Mouse (Mus musculus) kidney, embryonic 15.5 days (tissue): ENCODE data around the gene Ascc1. TPM values are rescaled to one million over a fixed set of nuclear protein-coding genes. Genes with fewer than 3 reads are reported as not detected.
"Not testable (repeated sequence)": the region's sequence is repeated elsewhere in the genome, so short reads cannot be mapped to it uniquely, and the experiment has no call there.

ENCODE experiments used
- ATAC-seq: fragments of 200-750 bp; cut with Nextera tagmentation; replicated peaks from 2 replicates; pipeline ENCODE4 v1.8.0; 2017; ENCODE audit warnings: moderate TSS enrichment; ENCODE audit not compliant: low FRiP score
- H3K27ac ChIP-seq: fragments of 300-500 bp; sonication (generic); 2 replicates; pipeline ENCODE4 v1.5.1; 2015; ENCODE audit warnings: mild to moderate bottlenecking, inconsistent platforms
- H3K27me3 ChIP-seq: fragments of 300-500 bp; sonication (generic); 2 replicates; pipeline ENCODE4 v1.6.1; 2015; ENCODE audit warnings: inconsistent platforms
- H3K36me3 ChIP-seq: fragments of 300-500 bp; sonication (generic); 2 replicates; pipeline ENCODE4 v1.6.1; 2015; ENCODE audit warnings: inconsistent platforms
- H3K4me1 ChIP-seq: fragments of 300-500 bp; sonication (generic); 2 replicates; pipeline ENCODE4 v1.6.1; 2015; ENCODE audit warnings: inconsistent platforms
- H3K4me2 ChIP-seq: fragments of 300-500 bp; sonication (generic); 2 replicates; pipeline ENCODE4 v1.6.1; 2015; ENCODE audit warnings: moderate library complexity, mild to moderate bottlenecking, inconsistent platforms
- H3K4me3 ChIP-seq: fragments of 300-500 bp; sonication (generic); replicated peaks from 2 replicates; pipeline ENCODE4 v1.5.1; 2015; ENCODE audit warnings: mild to moderate bottlenecking, inconsistent platforms
- H3K9ac ChIP-seq: fragments of 300-500 bp; sonication (generic); 2 replicates; pipeline ENCODE4 v1.6.1; 2015; ENCODE audit warnings: mild to moderate bottlenecking, inconsistent platforms
- H3K9me3 ChIP-seq: fragments of 300-500 bp; sonication (generic); replicated peaks from 2 replicates; pipeline ENCODE4 v1.6.1; 2016; ENCODE audit warnings: inconsistent platforms
- WGBS: fragments of 180-500 bp; shearing (Covaris S2); methylation state at CpG from one replicate; pipeline ENCODE4 v1.1.7; 2015; ENCODE audit warnings: mixed read lengths; 5-methylcytosine and 5-hydroxymethylcytosine counted together
- polyA plus RNA-seq: library from polyadenylated mRNA; unstranded; fragments of >200 nt; fragmentation: Nextera tagmentation; extraction: Ambion mirVana; gene quantifications from 2 replicates; pipeline ENCODE4 v1.2.1, GENCODE M21; 2015

The Ascc1 gene
- polyA plus RNA-seq, 1 experiment from 2014 or later: 50.6 TPM

GRCm38 (mm10) chr10:59999057-59999456, 3.5 kb upstream of the Ascc1 start:
- 93% methylated on average over 3 of the region's 3 CpGs for WGBS
- ATAC-seq: no peak

GRCm38 (mm10) chr10:60001663-60002062, 942 bp upstream of the Ascc1 start:
- Histone ChIP-seq H3K4me1 (peaks cover 19% of the 10 kb centered on the region), H3K4me2 (peak overlapping the region; percentile 77), H3K4me3 (peak overlapping the region; percentile 75), H3K27ac (peak overlapping the region; percentile 32; the same call in 1 of the 2 replicates), H3K36me3 (peaks cover 27% of the 10 kb centered on the region)
- not testable (repeated sequence) for ATAC-seq, H3K9ac ChIP-seq, H3K9me3 ChIP-seq, H3K27me3 ChIP-seq
- 75% methylated on average over 8 of the region's 8 CpGs for WGBS

More at GRCm38 (mm10) chr10:59999057-59999456, 3.5 kb upstream of the Ascc1 start:
- H3K27me3 ChIP-seq: no peaks in the 10 kb centered on the region
- no peaks in the 10 kb centered on the region for H3K9me3 ChIP-seq
- no peak overlapping the region for H3K9ac ChIP-seq
- H3K4me2 ChIP-seq: no peak overlapping the region
- H3K36me3 ChIP-seq: peaks cover 44% of the 10 kb centered on the region
- no peak overlapping the region for H3K4me3 ChIP-seq
- peaks cover 19% of the 10 kb centered on the region for H3K4me1 ChIP-seq
- H3K27ac ChIP-seq: no peak overlapping the region

GRCm38 (mm10) chr10:60002203-60002602, 402 bp upstream of the Ascc1 start:
- 4% methylated on average over 12 of the region's 12 CpGs for WGBS
- Histone ChIP-seq H3K36me3 (peaks cover 24% of the 10 kb centered on the region), H3K27me3 (no peaks in the 10 kb centered on the region), H3K4me1 (peaks cover 19% of the 10 kb centered on the region), H3K9me3 (no peaks in the 10 kb centered on the region), H3K27ac (peak overlapping the region; percentile 100), H3K4me2 (peak overlapping the region; percentile 77), H3K9ac (peak overlapping the region; percentile 80), H3K4me3 (peak overlapping the region; percentile 75)
- no peak for ATAC-seq

GRCm38 (mm10) chr10:60003213-60003752, 678 bp downstream of the Ascc1 start:
- H3K36me3 ChIP-seq: peaks cover 34% of the 10 kb centered on the region
- peak overlapping the region; percentile 100 for H3K27ac ChIP-seq
- no peaks in the 10 kb centered on the region for H3K27me3 ChIP-seq
- 0 out of 2 replicates have a peak, but pooled peaks have one; percentile 1 for ATAC-seq
- H3K4me3 ChIP-seq: peak overlapping the region; percentile 75
- H3K9ac ChIP-seq: peak overlapping the region; percentile 80
- H3K9me3 ChIP-seq: no peaks in the 10 kb centered on the region
- H3K4me1 ChIP-seq: peaks cover 19% of the 10 kb centered on the region
- peak overlapping the region; percentile 77 for H3K4me2 ChIP-seq
- WGBS: under 1% methylated on average over 21 of the region's 21 CpGs

- H3K9me3 ChIP-seq: no peaks in the 10 kb centered on the region
- peak overlapping the region; percentile 80 for H3K9ac ChIP-seq
- 76% methylated on average over 9 of the region's 9 CpGs for WGBS
These were observed 1.2 kb downstream of the Ascc1 start for GRCm38 (mm10) chr10:60003847-60004246.

GRCm38 (mm10) chr10:60005264-60005663, 2.7 kb downstream of the Ascc1 start:
- no peak for ATAC-seq
- no peak overlapping the region for H3K27ac ChIP-seq

More at GRCm38 (mm10) chr10:60003847-60004246, 1.2 kb downstream of the Ascc1 start:
- H3K27ac ChIP-seq: peak overlapping the region; percentile 100
- H3K27me3 ChIP-seq: no peaks in the 10 kb centered on the region
- H3K36me3 ChIP-seq: peaks cover 39% of the 10 kb centered on the region
- H3K4me3 ChIP-seq: peak overlapping the region; percentile 75
- peaks cover 19% of the 10 kb centered on the region for H3K4me1 ChIP-seq
- no peak for ATAC-seq
- H3K4me2 ChIP-seq: peak overlapping the region; percentile 77

GRCm38 (mm10) chr10:60009115-60009514, 6.5 kb downstream of the Ascc1 start:
- 57% methylated on average over 3 of the region's 3 CpGs for WGBS
- no peaks in the 10 kb centered on the region for H3K27me3 ChIP-seq
- peaks cover 41% of the 10 kb centered on the region for H3K36me3 ChIP-seq
- no peak overlapping the region for H3K27ac ChIP-seq
- no peaks in the 10 kb centered on the region for H3K4me1 ChIP-seq
- H3K9me3 ChIP-seq: no peaks in the 10 kb centered on the region
- no peak overlapping the region for H3K9ac ChIP-seq
- H3K4me2 ChIP-seq: no peak overlapping the region
- no peak overlapping the region for H3K4me3 ChIP-seq
- ATAC-seq: no peak

More at GRCm38 (mm10) chr10:60005264-60005663, 2.7 kb downstream of the Ascc1 start:
- H3K4me3 ChIP-seq: no peak overlapping the region
- no peak overlapping the region for H3K4me2 ChIP-seq
- H3K9ac ChIP-seq: no peak overlapping the region
- H3K36me3 ChIP-seq: peaks cover 39% of the 10 kb centered on the region
- no peaks in the 10 kb centered on the region for H3K27me3 ChIP-seq
- WGBS: 65% methylated on average over 2 of the region's 2 CpGs
- H3K9me3 ChIP-seq: no peaks in the 10 kb centered on the region
- peaks cover 19% of the 10 kb centered on the region for H3K4me1 ChIP-seq

- Histone ChIP-seq H3K9ac (no peak overlapping the region), H3K4me1 (no peaks in the 10 kb centered on the region), H3K4me3 (no peak overlapping the region), H3K27me3 (no peaks in the 10 kb centered on the region), H3K4me2 (no peak overlapping the region), H3K27ac (no peak overlapping the region), H3K36me3 (peaks cover 56% of the 10 kb centered on the region), H3K9me3 (no peaks in the 10 kb centered on the region)
- 91% methylated on average over 6 of the region's 6 CpGs for WGBS
- no peak for ATAC-seq
These were observed 13.6 kb downstream of the Ascc1 start for GRCm38 (mm10) chr10:60016223-60016622.

GRCm38 (mm10) chr10:60019299-60019698, 16.7 kb downstream of the Ascc1 start:
- H3K9me3 ChIP-seq: no peaks in the 10 kb centered on the region
- H3K4me1 ChIP-seq: no peaks in the 10 kb centered on the region
- no peak overlapping the region for H3K9ac ChIP-seq
- no peak overlapping the region for H3K4me2 ChIP-seq
- WGBS: 67% methylated on average over 2 of the region's 2 CpGs
- H3K27ac ChIP-seq: no peak overlapping the region
- H3K36me3 ChIP-seq: peaks cover 56% of the 10 kb centered on the region
- no peaks in the 10 kb centered on the region for H3K27me3 ChIP-seq
- H3K4me3 ChIP-seq: no peak overlapping the region
- ATAC-seq: no peak

- no peak for ATAC-seq
- H3K9ac ChIP-seq: no peak overlapping the region
- no peak overlapping the region for H3K4me2 ChIP-seq
- peaks cover 21% of the 10 kb centered on the region; the same call in 1 of the 2 replicates for H3K36me3 ChIP-seq
- H3K27me3 ChIP-seq: no peaks in the 10 kb centered on the region
- H3K9me3 ChIP-seq: no peaks in the 10 kb centered on the region
- no peak overlapping the region for H3K4me3 ChIP-seq
- 0 out of 2 replicates have a peak overlapping the region, but pooled peaks have one; percentile 9 for H3K27ac ChIP-seq
- 89% methylated on average over 1 of the region's 1 CpGs for WGBS
- peaks cover 31% of the 10 kb centered on the region for H3K4me1 ChIP-seq
These were observed 21.1 kb downstream of the Ascc1 start for GRCm38 (mm10) chr10:60023751-60024150.

GRCm38 (mm10) chr10:60026759-60027395, 24.3 kb downstream of the Ascc1 start:
- Histone ChIP-seq H3K4me2 (no peak overlapping the region), H3K4me1 (peaks cover 47% of the 10 kb centered on the region), H3K9me3 (no peaks in the 10 kb centered on the region), H3K27ac (peak overlapping the region; percentile 48; the same call in 1 of the 2 replicates), H3K9ac (0 out of 2 replicates have a peak overlapping the region, but pooled peaks have one; percentile 26), H3K36me3 (peaks cover 7% of the 10 kb centered on the region; the same call in 1 of the 2 replicates), H3K4me3 (no peak overlapping the region), H3K27me3 (no peaks in the 10 kb centered on the region)
- WGBS: 49% methylated on average over 13 of the region's 13 CpGs
- no peak for ATAC-seq

- Histone ChIP-seq H3K4me1 (peaks cover 55% of the 10 kb centered on the region), H3K27me3 (no peaks in the 10 kb centered on the region), H3K36me3 (no peaks in the 10 kb centered on the region), H3K9ac (no peak overlapping the region), H3K4me2 (no peak overlapping the region), H3K27ac (peak overlapping the region; percentile 89), H3K4me3 (no peak overlapping the region), H3K9me3 (no peaks in the 10 kb centered on the region)
- WGBS: 41% methylated on average over 2 of the region's 2 CpGs
- ATAC-seq: no peak
These were observed 25.0 kb downstream of the Ascc1 start for GRCm38 (mm10) chr10:60027619-60028084.
